Mouse (Mus musculus) neural tube, embryonic 14.5 days (tissue): ENCODE measurements at regions not wholly inside any gene's neighbourhood (a gene's known extent, or its start where the extent isn't known, plus 50 kb on each side); places are given as distances from the start of the nearest gene placed in this dataset.
A peak's percentile ranks its signal among the peaks of the same experiment; 100 is the strongest.
"Not testable (repeated sequence)": the region's sequence is repeated elsewhere in the genome, so short reads cannot be mapped to it uniquely, and the experiment has no call there.

ENCODE experiments used
- ATAC-seq: fragments of 200-750 bp; cut with Nextera tagmentation; 2 replicates; pipeline ENCODE4 v1.8.0; 2017; ENCODE audit warnings: low read depth, mild to moderate bottlenecking, moderate TSS enrichment, moderate library complexity
- H3K27ac ChIP-seq: fragments of 300-500 bp; sonication (generic); 2 replicates; pipeline ENCODE4 v1.5.1; 2014; ENCODE audit warnings: low read depth, mild to moderate bottlenecking, control low read depth, low read length, moderate library complexity, mixed read lengths
- H3K27me3 ChIP-seq: fragments of 300-500 bp; sonication (generic); 2 replicates; pipeline ENCODE4 v1.6.1; 2014; ENCODE audit warnings: low read length; ENCODE audit not compliant: control insufficient read depth, insufficient read depth
- H3K36me3 ChIP-seq: fragments of 300-500 bp; sonication (generic); 2 replicates; pipeline ENCODE4 v1.6.1; 2014; ENCODE audit warnings: low read length, mixed read lengths; ENCODE audit not compliant: control insufficient read depth, insufficient read depth
- H3K4me1 ChIP-seq: fragments of 300-500 bp; sonication (generic); 2 replicates; pipeline ENCODE4 v1.6.1; 2014; ENCODE audit warnings: low read length; ENCODE audit not compliant: control insufficient read depth, insufficient read depth
- H3K4me2 ChIP-seq: fragments of 300-500 bp; sonication (generic); 2 replicates; pipeline ENCODE4 v1.6.1; 2014; ENCODE audit warnings: mild to moderate bottlenecking, low read depth, low read length, control low read depth
- H3K4me3 ChIP-seq: fragments of 300-500 bp; sonication (generic); 2 replicates; pipeline ENCODE4 v1.5.1; 2014; ENCODE audit warnings: low read depth, low read length, control low read depth, mixed read lengths
- H3K9ac ChIP-seq: fragments of 300-500 bp; sonication (generic); replicated peaks from 2 replicates; pipeline ENCODE4 v1.6.1; 2014; ENCODE audit warnings: low read depth, mild to moderate bottlenecking, control low read depth, low read length, mixed read lengths
- H3K9me3 ChIP-seq: fragments of 300-500 bp; sonication (generic); 2 replicates; pipeline ENCODE4 v1.6.1; 2016; ENCODE audit warnings: low read length; ENCODE audit not compliant: control insufficient read depth
- WGBS: fragments of 180-500 bp; shearing (Covaris S2); extraction: QIAGEN DNeasy Blood & Tissue Kit; methylation state at CpG from one replicate; pipeline ENCODE4 v1.1.7; 2014; 5-methylcytosine and 5-hydroxymethylcytosine counted together

DNA sequence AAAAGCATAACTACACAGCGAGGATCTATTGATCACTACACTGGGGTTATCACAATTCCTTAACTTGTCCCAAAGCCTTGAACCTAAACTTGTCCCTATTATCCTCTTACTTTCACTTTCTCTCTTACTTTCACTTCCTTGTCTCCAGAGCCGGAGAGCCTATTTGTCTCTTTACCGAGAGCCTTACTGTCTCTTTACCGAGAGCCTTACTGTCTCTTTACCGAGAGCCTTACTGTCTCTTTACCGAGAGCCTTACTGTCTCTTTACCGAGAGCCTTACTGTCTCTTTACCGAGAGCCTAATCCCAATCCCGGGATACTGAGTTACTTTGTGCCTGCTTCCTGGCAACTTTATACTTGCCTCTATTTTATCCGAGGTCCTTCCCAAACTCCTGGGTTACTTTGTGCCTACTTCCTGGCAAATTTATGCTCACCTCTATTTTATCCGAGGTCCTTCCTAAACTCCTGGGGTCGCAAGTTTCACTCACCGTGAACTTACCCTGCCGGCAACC lies 335.3 kb upstream of the Ccng1 start:
- not testable (repeated sequence) for H3K4me2 ChIP-seq, H3K4me3 ChIP-seq, ATAC-seq, H3K9me3 ChIP-seq, H3K9ac ChIP-seq, H3K36me3 ChIP-seq, H3K27me3 ChIP-seq, H3K4me1 ChIP-seq, H3K27ac ChIP-seq
- WGBS = 94% methylated on average over 10 of the region's 14 CpGs

DNA sequence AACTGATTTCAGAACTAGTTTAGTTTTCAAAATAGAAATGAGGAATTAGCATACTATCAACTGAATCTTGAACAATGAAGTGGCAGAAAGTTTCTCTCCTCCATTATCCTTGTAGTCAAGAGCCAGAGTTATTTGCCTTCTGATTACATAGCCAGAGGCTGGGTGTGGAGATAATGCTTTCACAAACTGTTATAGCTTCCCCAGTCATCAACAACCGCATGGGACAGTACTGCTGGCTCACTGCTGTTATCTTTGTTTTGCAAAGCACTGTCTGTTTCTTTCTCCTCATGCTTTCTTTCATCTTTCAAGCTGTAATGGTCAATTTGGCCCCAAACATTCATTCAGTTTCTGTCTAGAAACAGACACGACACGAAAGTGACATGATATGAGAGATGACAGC lies 308.5 kb upstream of the Ccng1 start:
- Histone ChIP-seq H3K9ac (no peak overlapping the region), H3K27ac (no peak overlapping the region), H3K27me3 (no peaks in the 10 kb centered on the region), H3K4me1 (no peaks in the 10 kb centered on the region), H3K9me3 (no peaks in the 10 kb centered on the region), H3K36me3 (no peaks in the 10 kb centered on the region), H3K4me3 (no peak overlapping the region), H3K4me2 (no peak overlapping the region)
- WGBS = 74% methylated on average over 3 of the region's 3 CpGs
- no peak for ATAC-seq

DNA sequence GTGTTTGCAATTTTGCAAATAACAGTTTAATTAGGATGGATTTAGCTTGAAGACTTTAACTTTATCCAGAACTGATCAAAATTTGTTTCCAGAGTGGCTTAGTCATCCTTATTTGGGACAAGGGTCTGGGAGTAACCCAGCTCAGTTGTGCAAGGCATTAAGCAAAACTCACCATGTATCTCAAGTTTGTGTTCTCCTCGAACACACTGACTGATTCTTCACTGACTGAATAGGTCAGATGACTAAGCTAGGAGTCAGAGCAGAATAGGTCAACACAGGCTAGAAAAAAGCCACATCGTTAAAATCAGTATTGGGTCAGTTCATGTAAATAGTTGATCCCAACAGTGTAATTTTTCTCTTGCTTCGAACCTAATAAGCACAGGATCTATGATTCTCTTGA lies 302.7 kb upstream of the Ccng1 start:
- ATAC-seq = no peak
- Histone ChIP-seq H3K4me1 (no peaks in the 10 kb centered on the region), H3K27me3 (no peaks in the 10 kb centered on the region), H3K4me3 (no peak overlapping the region), H3K4me2 (no peak overlapping the region), H3K9me3 (no peaks in the 10 kb centered on the region), H3K27ac (no peak overlapping the region), H3K9ac (no peak overlapping the region), H3K36me3 (no peaks in the 10 kb centered on the region)
- WGBS = 76% methylated on average over 3 of the region's 3 CpGs

DNA sequence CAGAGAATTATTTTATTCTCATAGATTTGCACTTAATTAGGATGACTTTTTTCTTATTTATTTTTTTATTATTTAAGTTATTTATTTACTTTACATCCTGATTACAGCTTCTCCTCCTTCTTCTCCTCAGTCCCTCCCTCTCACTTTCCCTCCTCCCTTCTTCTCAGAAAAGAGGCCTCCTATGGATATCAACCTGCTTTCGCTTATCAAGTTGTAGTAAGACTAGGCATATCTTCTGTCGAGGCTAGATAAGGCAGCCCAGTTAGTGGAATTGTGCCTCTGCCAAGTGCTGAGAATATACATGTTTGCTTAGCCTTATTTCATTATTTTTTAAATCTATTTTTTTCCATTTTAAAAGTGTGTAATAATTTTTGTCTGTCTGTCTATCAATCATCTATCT lies 274.9 kb upstream of the Ccng1 start:
- Histone ChIP-seq H3K4me1 (no peaks in the 10 kb centered on the region), H3K36me3 (no peaks in the 10 kb centered on the region), H3K27me3 (no peaks in the 10 kb centered on the region), H3K4me3 (no peak overlapping the region), H3K4me2 (no peak overlapping the region), H3K27ac (no peak overlapping the region), H3K9ac (no peak overlapping the region), H3K9me3 (no peaks in the 10 kb centered on the region)
- ATAC-seq = no peak
- 92% methylated on average over 2 of the region's 2 CpGs for WGBS

DNA sequence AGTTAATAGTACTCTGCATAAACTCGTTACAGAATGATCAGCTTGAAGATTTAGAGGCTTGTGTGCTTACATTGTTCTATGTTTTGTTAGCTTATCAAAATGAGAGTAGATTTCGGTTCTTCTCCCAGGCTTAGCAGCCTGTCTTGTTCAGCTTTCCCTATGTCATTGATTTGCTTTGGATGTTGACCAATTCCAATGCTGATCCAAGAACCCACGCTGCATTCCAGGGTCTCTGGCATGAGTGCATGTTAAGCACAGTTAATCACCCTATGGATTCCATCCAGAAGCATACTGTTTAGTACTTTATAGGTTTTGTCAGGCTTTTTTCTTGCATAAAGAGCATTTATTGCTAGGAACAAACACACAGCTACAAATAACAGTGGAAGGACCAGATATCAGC lies 255.0 kb upstream of the Ccng1 start:
- H3K9me3 ChIP-seq = no peaks in the 10 kb centered on the region
- H3K9ac ChIP-seq = no peak overlapping the region
- no peak overlapping the region for H3K4me3 ChIP-seq
- H3K4me2 ChIP-seq = no peak overlapping the region
- no peak for ATAC-seq
- H3K27me3 ChIP-seq = no peaks in the 10 kb centered on the region
- H3K27ac ChIP-seq = no peak overlapping the region
- no peaks in the 10 kb centered on the region for H3K4me1 ChIP-seq
- H3K36me3 ChIP-seq = no peaks in the 10 kb centered on the region
- 75% methylated on average over 3 of the region's 3 CpGs for WGBS

DNA sequence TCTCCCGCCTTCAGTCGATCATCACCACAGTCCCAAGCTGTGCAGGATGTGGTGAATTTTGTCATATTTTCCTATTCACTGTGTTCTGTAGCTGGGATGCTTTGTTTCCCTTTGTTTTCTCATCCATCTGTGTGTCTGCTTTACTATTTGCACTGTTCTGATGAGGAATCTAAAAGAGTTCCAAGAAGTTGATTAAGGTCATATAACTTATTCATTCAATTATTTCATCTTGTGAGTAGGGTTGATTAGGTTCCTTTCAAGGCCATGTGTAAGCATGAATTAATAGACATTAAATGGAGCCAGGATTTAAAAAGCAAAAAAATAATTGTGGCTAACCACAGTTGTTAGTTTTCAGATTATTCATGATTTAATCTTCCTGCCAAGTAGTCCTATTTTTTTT lies 217.7 kb upstream of the Ccng1 start:
- no peak overlapping the region for H3K9ac ChIP-seq
- WGBS = 86% methylated on average over 2 of the region's 2 CpGs
- no peaks in the 10 kb centered on the region for H3K9me3 ChIP-seq
- no peak overlapping the region for H3K4me2 ChIP-seq
- no peaks in the 10 kb centered on the region for H3K27me3 ChIP-seq
- no peaks in the 10 kb centered on the region for H3K4me1 ChIP-seq
- H3K27ac ChIP-seq = no peak overlapping the region
- no peak for ATAC-seq
- no peaks in the 10 kb centered on the region for H3K36me3 ChIP-seq
- no peak overlapping the region for H3K4me3 ChIP-seq

DNA sequence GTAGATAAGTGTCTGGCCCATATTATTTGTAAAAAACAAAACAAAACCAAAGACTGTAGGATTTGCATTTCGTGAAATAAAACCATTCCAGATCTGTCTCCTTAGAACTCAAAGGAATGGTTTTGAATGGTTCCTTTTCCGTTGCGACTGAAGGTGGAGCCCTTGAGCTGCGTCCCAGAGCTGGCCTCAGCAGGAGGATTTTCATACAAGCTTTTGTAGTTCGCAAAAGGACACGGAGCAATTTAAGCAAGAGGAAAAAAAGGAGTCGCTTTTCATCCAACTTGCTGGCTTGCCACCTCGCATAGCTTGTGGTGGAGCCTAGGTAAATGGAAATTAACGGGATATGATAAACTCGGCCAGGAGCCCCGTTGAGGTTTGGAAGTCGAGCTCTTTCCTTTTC lies 172.1 kb upstream of the Ccng1 start:
- Histone ChIP-seq H3K27me3 (no peaks in the 10 kb centered on the region), H3K4me3 (peak overlapping the region; percentile 20), H3K36me3 (no peaks in the 10 kb centered on the region), H3K9me3 (no peaks in the 10 kb centered on the region), H3K9ac (no peak overlapping the region), H3K4me1 (no peaks in the 10 kb centered on the region), H3K4me2 (peak overlapping the region; percentile 49), H3K27ac (no peak overlapping the region)
- WGBS = 4% methylated on average over 12 of the region's 12 CpGs
- peak; percentile 72; the same call in 1 of the 2 replicates for ATAC-seq

DNA sequence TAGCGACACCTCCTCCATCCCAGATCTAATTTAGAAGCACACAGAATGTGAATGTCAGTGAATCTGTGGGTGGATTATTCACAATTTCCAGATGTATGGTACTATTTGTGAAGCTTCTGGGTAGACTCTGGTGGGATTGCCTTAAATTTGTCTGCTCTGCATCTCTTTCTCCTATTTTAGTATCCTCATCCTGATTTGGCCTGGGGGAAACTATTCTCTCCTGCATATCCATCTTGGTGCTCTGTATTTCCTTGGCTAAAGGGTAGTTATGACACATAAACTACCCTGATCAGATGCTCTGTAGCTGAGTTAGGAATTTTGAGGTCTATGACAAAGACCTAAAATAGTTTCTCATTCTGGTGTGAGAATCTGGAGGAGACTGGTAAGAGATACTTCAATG lies 136.4 kb upstream of the Ccng1 start:
- 94% methylated on average over 1 of the region's 1 CpGs for WGBS
- Histone ChIP-seq H3K4me3 (no peak overlapping the region), H3K27ac (no peak overlapping the region), H3K4me1 (no peaks in the 10 kb centered on the region), H3K9ac (no peak overlapping the region), H3K36me3 (no peaks in the 10 kb centered on the region), H3K9me3 (no peaks in the 10 kb centered on the region), H3K4me2 (no peak overlapping the region), H3K27me3 (no peaks in the 10 kb centered on the region)
- no peak for ATAC-seq

DNA sequence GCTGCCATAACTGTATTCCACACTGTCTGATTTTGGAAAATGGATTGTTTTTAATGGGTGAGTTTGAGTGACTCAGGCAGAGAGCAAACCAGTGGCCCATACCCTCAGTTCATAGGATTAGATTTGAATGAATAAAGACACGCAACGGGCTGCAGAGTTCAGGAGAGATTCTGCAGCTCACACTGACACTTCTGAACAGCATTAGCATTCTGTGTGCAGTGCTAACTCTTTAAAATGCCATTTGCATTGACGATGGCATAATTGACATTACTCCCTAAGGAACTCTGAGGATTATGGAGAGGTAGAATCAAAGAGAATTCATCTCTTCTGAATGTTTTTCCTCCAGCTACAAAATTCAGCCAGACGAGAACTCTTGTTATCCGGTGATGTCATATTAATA lies 129.4 kb upstream of the Ccng1 start:
- Histone ChIP-seq H3K4me3 (no peak overlapping the region), H3K27me3 (no peaks in the 10 kb centered on the region), H3K27ac (no peak overlapping the region), H3K9ac (no peak overlapping the region), H3K9me3 (no peaks in the 10 kb centered on the region), H3K36me3 (no peaks in the 10 kb centered on the region), H3K4me1 (no peaks in the 10 kb centered on the region), H3K4me2 (no peak overlapping the region)
- WGBS = 50% methylated on average over 5 of the region's 5 CpGs
- ATAC-seq = no peak

DNA sequence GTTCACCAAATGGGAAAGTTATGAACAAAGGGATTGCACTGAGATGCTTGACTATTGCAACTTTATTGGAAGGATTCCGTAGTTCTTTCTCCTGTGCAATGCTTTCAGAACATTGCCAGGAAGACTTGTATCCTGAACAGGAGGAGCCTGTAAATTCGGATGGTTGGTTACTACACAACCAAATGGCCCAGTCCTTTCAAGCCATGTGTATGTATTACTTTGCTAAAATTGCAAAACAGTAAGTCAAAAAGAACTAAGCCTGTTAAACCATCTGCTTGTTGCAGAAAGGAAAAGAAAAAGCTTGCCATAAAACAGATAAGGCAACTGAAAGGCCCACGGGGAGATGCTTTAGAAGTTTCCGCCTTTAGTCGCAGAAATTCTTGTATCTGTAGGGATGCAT lies 124.5 kb upstream of the Ccng1 start:
- no peak overlapping the region for H3K4me2 ChIP-seq
- no peaks in the 10 kb centered on the region for H3K9me3 ChIP-seq
- no peak overlapping the region for H3K4me3 ChIP-seq
- no peak for ATAC-seq
- no peaks in the 10 kb centered on the region for H3K4me1 ChIP-seq
- H3K27me3 ChIP-seq = no peaks in the 10 kb centered on the region
- no peaks in the 10 kb centered on the region for H3K36me3 ChIP-seq
- WGBS = 91% methylated on average over 5 of the region's 5 CpGs
- H3K27ac ChIP-seq = no peak overlapping the region
- H3K9ac ChIP-seq = no peak overlapping the region
